Mouse (Mus musculus): ENCODE data around the gene Tvp23b.
A peak's percentile ranks its signal among the peaks of the same experiment; 100 is the strongest.

Gene Tvp23b

GRCm38 (mm10) chr11:62879220-62880048 is at the start of gene Tvp23b:
Gene Tvp23b (plus strand): TSS chr11:62879455.
- DNase-seq (ENCODE audit: low read depth, low spot score), result peak; percentile 100

- DNase-seq (ENCODE audit: low read depth, low spot score), result no peak
Measured at GRCm38 (mm10) chr11:62830387-62830786, 48.9 kb upstream of the Tvp23b start.

- DNase-seq (ENCODE audit: low read depth, low spot score), result no peak
Measured at GRCm38 (mm10) chr11:62831906-62832305, 47.3 kb upstream of the Tvp23b start.

GRCm38 (mm10) chr11:62844562-62844961 is 34.7 kb upstream of the Tvp23b start:
- DNase-seq (ENCODE audit: low read depth, low spot score), result no peak

- no peak for DNase-seq (ENCODE audit: low read depth, low spot score)
Measured at GRCm38 (mm10) chr11:62845730-62846129, 33.5 kb upstream of the Tvp23b start.

GRCm38 (mm10) chr11:62846961-62847654 is 32.1 kb upstream of the Tvp23b start, which contains the start of gene Fbxw10:
Gene Fbxw10 (plus strand): TSS chr11:62847069.
- DNase-seq (ENCODE audit: low read depth, low spot score), result peak; percentile 67

GRCm38 (mm10) chr11:62847655-62848191 is 31.5 kb upstream of the Tvp23b start:
- peak; percentile 4 for DNase-seq (ENCODE audit: low read depth, low spot score)

- DNase-seq (ENCODE audit: low read depth, low spot score), result no peak
Measured at GRCm38 (mm10) chr11:62848301-62848700, 31.0 kb upstream of the Tvp23b start.

- no peak for DNase-seq (ENCODE audit: low read depth, low spot score)
Measured at GRCm38 (mm10) chr11:62851199-62851598, 28.1 kb upstream of the Tvp23b start.

- no peak for DNase-seq (ENCODE audit: low read depth, low spot score)
Measured at GRCm38 (mm10) chr11:62853334-62853733, 25.9 kb upstream of the Tvp23b start.

GRCm38 (mm10) chr11:62865562-62865961 is 13.7 kb upstream of the Tvp23b start:
- DNase-seq (ENCODE audit: low read depth, low spot score), result no peak

GRCm38 (mm10) chr11:62866685-62867084 is 12.6 kb upstream of the Tvp23b start:
- DNase-seq (ENCODE audit: low read depth, low spot score), result no peak

GRCm38 (mm10) chr11:62869201-62869600 is 10.1 kb upstream of the Tvp23b start:
- DNase-seq (ENCODE audit: low read depth, low spot score), result no peak

GRCm38 (mm10) chr11:62869715-62870371 is 9.4 kb upstream of the Tvp23b start:
- DNase-seq (ENCODE audit: low read depth, low spot score), result no peak

- no peak for DNase-seq (ENCODE audit: low read depth, low spot score)
Measured at GRCm38 (mm10) chr11:62873479-62873878, 5.8 kb upstream of the Tvp23b start.

- peak; percentile 26 for DNase-seq (ENCODE audit: low read depth, low spot score)
Measured at GRCm38 (mm10) chr11:62875696-62876095, 3.6 kb upstream of the Tvp23b start.

GRCm38 (mm10) chr11:62876445-62876844 is 2.8 kb upstream of the Tvp23b start:
- peak; percentile 65 for DNase-seq (ENCODE audit: low read depth, low spot score)

- DNase-seq (ENCODE audit: low read depth, low spot score), result no peak
Measured at GRCm38 (mm10) chr11:62877391-62877790, 1.9 kb upstream of the Tvp23b start.

- no peak for DNase-seq (ENCODE audit: low read depth, low spot score)
Measured at GRCm38 (mm10) chr11:62878728-62879127, 527 bp upstream of the Tvp23b start.

- DNase-seq (ENCODE audit: low read depth, low spot score), result no peak
Measured at GRCm38 (mm10) chr11:62883407-62883806, 4.2 kb downstream of the Tvp23b start.

GRCm38 (mm10) chr11:62885323-62885722 is 6.1 kb downstream of the Tvp23b start:
- no peak for DNase-seq (ENCODE audit: low read depth, low spot score)

- DNase-seq (ENCODE audit: low read depth, low spot score), result no peak
Measured at GRCm38 (mm10) chr11:62890796-62891195, 11.5 kb downstream of the Tvp23b start.

All from CD4-positive, CD25-positive, alpha-beta regulatory T cell, adult 2 months (primary cell).